ENCODE assay signal across 19 mouse cellular contexts in the genomic region with DNA sequence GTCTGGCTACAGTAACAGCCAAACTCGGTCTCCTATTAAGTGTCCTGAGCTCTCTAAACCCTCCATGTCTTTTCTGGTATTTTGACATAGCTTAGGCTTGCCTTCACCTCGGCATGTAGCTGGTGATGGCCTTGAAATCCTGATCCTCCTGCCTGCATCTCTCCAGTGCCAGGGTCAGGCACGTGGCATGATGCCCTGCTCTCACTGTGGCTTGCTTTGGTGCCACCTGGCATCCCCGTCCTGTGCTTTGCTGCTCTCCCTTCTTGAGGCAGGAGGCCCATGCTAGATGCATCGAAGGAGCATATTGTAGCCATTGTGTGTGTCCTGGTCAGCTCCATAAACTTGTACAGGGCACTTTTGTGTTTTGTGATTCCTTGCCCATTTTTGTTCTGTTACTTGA. TPM values are rescaled to one million over a fixed set of nuclear protein-coding genes. Genes with fewer than 3 reads are reported as not detected.
DNase-seq lines count a peak whose midpoint lies in the region; ATAC-seq and TF ChIP-seq lines count a peak whose summit lies in the region.
"Had no signal": no experiment of that assay in that cellular context is flagged by ENCODE, and none has a peak within 500 bp of the region (broad histone marks: within the 10 kb centered on the region; RNA-seq: fewer than 3 reads in every experiment).

No protein-coding gene starts in this region.

- peak overlapping the region; percentile 12; the same call in 1 of the 2 replicates for H3K27ac ChIP-seq in gastrocnemius, adult 2 months
- no peak overlapping the region for H3K27ac ChIP-seq in liver, adult 2 months (replicated peaks; ENCODE audit: insufficient read depth, low read depth, low read length)
- H3K27ac ChIP-seq in liver, postnatal 0 days (ENCODE audit: low read depth), result no peak overlapping the region
- no peak overlapping the region for H3K27ac ChIP-seq in embryonic fibroblast, embryonic 13.5 days (ENCODE audit: insufficient read depth, low read length)
- H3K27ac ChIP-seq: embryonic facial prominence, embryonic 10.5 days; hindbrain, embryonic 14.5 days; liver, embryonic 12.5 days had no signal

- H3K9ac ChIP-seq in liver, adult 2 months (ENCODE audit: low read depth, low read length), result no peak overlapping the region
- no peak overlapping the region; the same call in 1 of the 2 replicates for H3K9ac ChIP-seq in liver, postnatal 0 days (replicated peaks)
- H3K9ac ChIP-seq: hindbrain, embryonic 14.5 days; liver, embryonic 12.5 days had no signal

- 37% methylated on average over 5 of the region's 5 CpGs for WGBS in liver, adult 2 months
- WGBS in liver, postnatal 0 days (ENCODE audit: insufficient replicate concordance), result 64% methylated on average over 5 of the region's 5 CpGs

- peak; percentile 63 for DNase-seq in gastrocnemius, adult 2 months
- no peak for DNase-seq in gastrocnemius, adult 8-10 months (ENCODE audit: low spot score in 2 of 2)
- peak; percentile 62 for DNase-seq in liver, adult 2 months (ENCODE audit: extremely low read depth, low read depth, low spot score)
- no peak for DNase-seq in liver, postnatal 0 days
- peak; percentile 77 to 82 for DNase-seq in cerebellum, adult 18-20 months
- DNase-seq in urinary bladder, postnatal 4 days (ENCODE audit: low spot score in 2 of 2), result no peak
- no peak for DNase-seq in embryo, embryonic 10.5 days (ENCODE audit: low spot score)
- DNase-seq: B cell, adult 2 months; kidney, adult 11 months; left cerebral cortex, postnatal 4 days had no signal

- no peak overlapping the region for H3K4me2 ChIP-seq in liver, postnatal 0 days (ENCODE audit: low read depth, low read length)
- H3K4me2 ChIP-seq: hindbrain, embryonic 14.5 days; liver, embryonic 12.5 days had no signal

- no peak for ATAC-seq in liver, postnatal 0 days
- ATAC-seq: forebrain, embryonic 16.5 days; liver, embryonic 12.5 days had no signal

- no peak overlapping the region for H3K4me3 ChIP-seq in gastrocnemius, adult 2 months
- H3K4me3 ChIP-seq in liver, adult 2 months (ENCODE audit: insufficient read depth, low read depth, low read length), result no peak overlapping the region
- H3K4me3 ChIP-seq in liver, postnatal 0 days (ENCODE audit: low read depth, low read length), result no peak overlapping the region
- H3K4me3 ChIP-seq in embryonic fibroblast, embryonic 13.5 days (ENCODE audit: insufficient read depth, low read length), result no peak overlapping the region
- H3K4me3 ChIP-seq: embryonic facial prominence, embryonic 10.5 days; liver, embryonic 12.5 days had no signal

- no peak for TF ChIP-seq EP300 in liver, postnatal 0 days (IDR thresholded peaks at IDR 0.05; ENCODE audit: low read depth)

- no peak for TF ChIP-seq CTCF in gastrocnemius, adult 2 months (IDR thresholded peaks at IDR 0.05)
- no peak for TF ChIP-seq CTCF in liver, adult 2 months (IDR thresholded peaks at IDR 0.05; ENCODE audit: low read depth, low read length)
- TF ChIP-seq CTCF in liver, postnatal 0 days (IDR thresholded peaks at IDR 0.05; ENCODE audit: low read depth), result no peak
- TF ChIP-seq CTCF in embryonic fibroblast, embryonic 13.5 days (IDR thresholded peaks at IDR 0.05; ENCODE audit: borderline replicate concordance, insufficient read depth, low read length), result no peak

- no peaks in the 10 kb centered on the region for H3K9me3 ChIP-seq in liver, postnatal 0 days (ENCODE audit: low read length)
- H3K9me3 ChIP-seq: liver, embryonic 12.5 days had no signal

- H3K4me1 ChIP-seq in liver, adult 2 months (ENCODE audit: control insufficient read depth, insufficient read depth, low read length), result peaks cover 5% of the 10 kb centered on the region
- peaks cover 5% of the 10 kb centered on the region; the same call in 1 of the 2 replicates for H3K4me1 ChIP-seq in liver, postnatal 0 days (ENCODE audit: insufficient read depth)
- H3K4me1 ChIP-seq in embryonic fibroblast, embryonic 13.5 days (ENCODE audit: control insufficient read depth, insufficient read depth, low read length), result peaks cover under 1% of the 10 kb centered on the region; the same call in 1 of the 2 replicates

- intact Hi-C loops in gastrocnemius, adult 2 months (cut with DNase I), result no loop called here

- no peak for TF ChIP-seq POLR2A in liver, adult 2 months (IDR thresholded peaks at IDR 0.05; ENCODE audit: extremely low read depth, insufficient read depth, low read length)
- TF ChIP-seq POLR2A in embryonic fibroblast, embryonic 13.5 days (IDR thresholded peaks at IDR 0.05; ENCODE audit: low read depth, low read length), result peak; percentile 49

- H3K27me3 ChIP-seq in liver, adult 2 months (ENCODE audit: control insufficient read depth, insufficient read depth, low read length), result no peaks in the 10 kb centered on the region
- no peaks in the 10 kb centered on the region for H3K27me3 ChIP-seq in liver, postnatal 0 days (ENCODE audit: insufficient read depth, low read length)

- no peaks in the 10 kb centered on the region; the same call in 1 of the 2 replicates for H3K36me3 ChIP-seq in liver, adult 2 months (ENCODE audit: control insufficient read depth, insufficient read depth, low read length)
- peaks cover 24% of the 10 kb centered on the region for H3K36me3 ChIP-seq in liver, postnatal 0 days (replicated peaks; ENCODE audit: insufficient read depth, low read length)

- H3K79me2 ChIP-seq in liver, adult 2 months (ENCODE audit: control insufficient read depth, insufficient read depth, low read length), result no peaks in the 10 kb centered on the region; the same call in 1 of the 2 replicates

RNA-seq across cellular contexts. Expression of a gene that starts 7.1 kb away (rescaled TPM):
- total RNA-seq in gastrocnemius, adult 2 months (2021), result 10 to 100 TPM; 11.5 to 16.1 TPM
- total RNA-seq in gastrocnemius, adult 8-10 months (2022), result 10 to 100 TPM; 10.9 to 15.8 (median 12.7) TPM
- 3.0 and 4.8 TPM in 2 replicates for total RNA-seq in liver, adult 2 months (2014; rRNA removed)
- 12.5 and 14.0 TPM in 2 replicates for polyA plus RNA-seq in liver, adult 2 months (2012; rRNA removed)
- polyA plus RNA-seq in liver, postnatal 0 days (2015; fragmentation: Nextera tagmentation; extraction: Ambion mirVana), result 1.3 and 1.6 TPM in 2 replicates
- polyA plus RNA-seq in embryonic fibroblast, embryonic 13.5 days (2011; ENCODE audit: insufficient read length, low read depth, missing spikeins), result 17.6 and 21.7 TPM in 2 replicates

RNA-seq across cellular contexts. Expression of a gene that starts 8.3 kb away (rescaled TPM):
- total RNA-seq in gastrocnemius, adult 2 months (2021), result not detected
- total RNA-seq in gastrocnemius, adult 8-10 months (2022), result not detected
- total RNA-seq in liver, adult 2 months (2014; rRNA removed), result not detected in 2 replicates
- polyA plus RNA-seq in liver, adult 2 months (2012; rRNA removed), result not detected in 2 replicates
- 0.13 TPM in 1 of 2 replicates, not detected in the other for polyA plus RNA-seq in liver, postnatal 0 days (2015; fragmentation: Nextera tagmentation; extraction: Ambion mirVana)
- polyA plus RNA-seq in embryonic fibroblast, embryonic 13.5 days (2011; ENCODE audit: insufficient read length, low read depth, missing spikeins), result not detected in 2 replicates
- total RNA-seq: adrenal gland, adult 18-20 months; gastrocnemius, postnatal 4 days; megakaryocyte progenitor cell, adult 5-6 weeks had no signal
- polyA plus RNA-seq: embryonic facial prominence, embryonic 10.5 days; forebrain, embryonic 16.5 days; heart, embryonic 14.5 days; hindbrain, embryonic 14.5 days; liver, embryonic 12.5 days had no signal

RNA-seq across cellular contexts. Expression of a gene that starts 8.5 kb away (rescaled TPM):
- total RNA-seq in gastrocnemius, adult 2 months (2021), result 10 to 100 TPM; 18.3 to 18.5 TPM
- total RNA-seq in gastrocnemius, adult 8-10 months (2022), result 10 to 100 TPM; 16.1 to 22.1 (median 17.3) TPM
- 4.8 and 7.4 TPM in 2 replicates for total RNA-seq in liver, adult 2 months (2014; rRNA removed)
- 12.6 and 17.1 TPM in 2 replicates for polyA plus RNA-seq in liver, adult 2 months (2012; rRNA removed)
- polyA plus RNA-seq in liver, postnatal 0 days (2015; fragmentation: Nextera tagmentation; extraction: Ambion mirVana), result 17.9 and 18.0 TPM in 2 replicates
- 33.3 and 41.3 TPM in 2 replicates for polyA plus RNA-seq in embryonic fibroblast, embryonic 13.5 days (2011; ENCODE audit: insufficient read length, low read depth, missing spikeins)

RNA-seq across cellular contexts. Expression of a gene that starts 25.3 kb away (rescaled TPM):
- total RNA-seq in gastrocnemius, adult 2 months (2021), result not detected
- total RNA-seq in gastrocnemius, adult 8-10 months (2022), result not detected
- not detected in 2 replicates for total RNA-seq in liver, adult 2 months (2014; rRNA removed)
- not detected in 2 replicates for polyA plus RNA-seq in liver, adult 2 months (2012; rRNA removed)
- not detected in 2 replicates for polyA plus RNA-seq in liver, postnatal 0 days (2015; fragmentation: Nextera tagmentation; extraction: Ambion mirVana)
- not detected in 2 replicates for polyA plus RNA-seq in embryonic fibroblast, embryonic 13.5 days (2011; ENCODE audit: insufficient read length, low read depth, missing spikeins)
- total RNA-seq: adrenal gland, adult 18-20 months; gastrocnemius, postnatal 4 days; left cerebral cortex, postnatal 4 days; megakaryocyte progenitor cell, adult 5-6 weeks had no signal

RNA-seq across cellular contexts. Expression of a gene that starts 30.8 kb away (rescaled TPM):
- 1 to 10 TPM; 3.5 to 6.5 TPM for total RNA-seq in gastrocnemius, adult 2 months (2021)
- 1 to 10 TPM; 2.5 to 5.2 (median 4.0) TPM for total RNA-seq in gastrocnemius, adult 8-10 months (2022)
- 1.4 TPM in 2 replicates for total RNA-seq in liver, adult 2 months (2014; rRNA removed)
- polyA plus RNA-seq in liver, adult 2 months (2012; rRNA removed), result 2.3 and 3.3 TPM in 2 replicates
- 3.3 and 4.1 TPM in 2 replicates for polyA plus RNA-seq in liver, postnatal 0 days (2015; fragmentation: Nextera tagmentation; extraction: Ambion mirVana)
- polyA plus RNA-seq in embryonic fibroblast, embryonic 13.5 days (2011; ENCODE audit: insufficient read length, low read depth, missing spikeins), result 5.6 and 8.9 TPM in 2 replicates

Comparison
In these comparisons a context has a peak if more than half of its experiments do, and no peak if none do; other contexts are left out.
1. DNase-seq: peak in gastrocnemius, adult 2 months (single experiment), liver, adult 2 months (single experiment) and cerebellum, adult 18-20 months (2 of 2); none in gastrocnemius, adult 8-10 months (0 of 2), liver, postnatal 0 days (single experiment), urinary bladder, postnatal 4 days (0 of 2) and embryo, embryonic 10.5 days (single experiment).